Comparison of ENCODE assay signal across 9 mouse cellular contexts in genomic region chr1:132233566-132233965, GRCm38 (mm10). TPM values are rescaled to one million over a fixed set of nuclear protein-coding genes. Genes with fewer than 3 reads are reported as not detected.
DNase-seq lines count a peak whose midpoint lies in the region; ATAC-seq and TF ChIP-seq lines count a peak whose summit lies in the region.
"Had no signal": no experiment of that assay in that cellular context is flagged by ENCODE, and none has a peak within 500 bp of the region (broad histone marks: within the 10 kb centered on the region; RNA-seq: fewer than 3 reads in every experiment).

No protein-coding gene starts in this region.

- TF ChIP-seq EP300 in liver, postnatal 0 days (IDR thresholded peaks at IDR 0.05; ENCODE audit: low read depth): no peak

- H3K4me1 ChIP-seq in cerebellum, adult 2 months (ENCODE audit: control insufficient read depth, insufficient read depth, low read length): no peaks in the 10 kb centered on the region
- no peaks in the 10 kb centered on the region for H3K4me1 ChIP-seq in liver, adult 2 months (ENCODE audit: control insufficient read depth, insufficient read depth, low read length)
- no peaks in the 10 kb centered on the region for H3K4me1 ChIP-seq in liver, embryonic 12.5 days
- H3K4me1 ChIP-seq in embryonic fibroblast, embryonic 13.5 days (ENCODE audit: control insufficient read depth, insufficient read depth, low read length): peaks cover 7% of the 10 kb centered on the region; the same call in 1 of the 2 replicates
- no peaks in the 10 kb centered on the region for H3K4me1 ChIP-seq in liver, postnatal 0 days (ENCODE audit: insufficient read depth)

- H3K36me3 ChIP-seq in liver, adult 2 months (ENCODE audit: control insufficient read depth, insufficient read depth, low read length): no peaks in the 10 kb centered on the region
- no peaks in the 10 kb centered on the region for H3K36me3 ChIP-seq in liver, embryonic 12.5 days
- no peaks in the 10 kb centered on the region for H3K36me3 ChIP-seq in liver, postnatal 0 days (replicated peaks; ENCODE audit: insufficient read depth, low read length)

- H3K4me3 ChIP-seq in cerebellum, adult 2 months (replicated peaks; ENCODE audit: insufficient read depth, low read depth, low read length): no peak overlapping the region
- H3K4me3 ChIP-seq in liver, adult 2 months (ENCODE audit: insufficient read depth, low read depth, low read length): no peak overlapping the region
- H3K4me3 ChIP-seq in liver, embryonic 12.5 days: no peak overlapping the region
- no peak overlapping the region for H3K4me3 ChIP-seq in embryonic fibroblast, embryonic 13.5 days (ENCODE audit: insufficient read depth, low read length)
- H3K4me3 ChIP-seq in liver, postnatal 0 days (ENCODE audit: low read depth, low read length): no peak overlapping the region

- no peak overlapping the region for H3K4me2 ChIP-seq in liver, embryonic 12.5 days
- no peak overlapping the region for H3K4me2 ChIP-seq in liver, postnatal 0 days (ENCODE audit: low read depth, low read length)

- peak; percentile 55; the same call in 1 of the 2 replicates for TF ChIP-seq CTCF in cerebellum, adult 2 months (IDR thresholded peaks at IDR 0.05; ENCODE audit: borderline replicate concordance, insufficient read depth, low read depth, low read length)
- TF ChIP-seq CTCF in liver, adult 2 months (IDR thresholded peaks at IDR 0.05; ENCODE audit: low read depth, low read length): peak; percentile 67
- peak; percentile 21; the same call in 1 of the 2 replicates for TF ChIP-seq CTCF in embryonic fibroblast, embryonic 13.5 days (IDR thresholded peaks at IDR 0.05; ENCODE audit: borderline replicate concordance, insufficient read depth, low read length)
- no peak for TF ChIP-seq CTCF in liver, postnatal 0 days (IDR thresholded peaks at IDR 0.05; ENCODE audit: low read depth)

- 37% methylated on average over 12 of the region's 12 CpGs for WGBS in cerebellum, adult 2 months
- 22% methylated on average over 12 of the region's 12 CpGs for WGBS in liver, adult 2 months
- 14% methylated on average over 12 of the region's 12 CpGs for WGBS in liver, embryonic 12.5 days (ENCODE audit: insufficient replicate concordance)
- WGBS in liver, postnatal 0 days (ENCODE audit: insufficient replicate concordance): 17% methylated on average over 12 of the region's 12 CpGs

- TF ChIP-seq POLR2A in cerebellum, adult 2 months (IDR thresholded peaks at IDR 0.05; ENCODE audit: borderline replicate concordance, insufficient read depth, low read length): no peak
- TF ChIP-seq POLR2A in liver, adult 2 months (IDR thresholded peaks at IDR 0.05; ENCODE audit: extremely low read depth, insufficient read depth, low read length): no peak
- no peak for TF ChIP-seq POLR2A in embryonic fibroblast, embryonic 13.5 days (IDR thresholded peaks at IDR 0.05; ENCODE audit: low read depth, low read length)

- no peak for ATAC-seq in liver, embryonic 12.5 days
- no peak for ATAC-seq in liver, postnatal 0 days

- peak; percentile 26 to 36 for DNase-seq in cerebellum, adult 2 months
- DNase-seq in cerebellum, adult 9-11 months: no peak
- DNase-seq in liver, adult 2 months (ENCODE audit: extremely low read depth, low read depth, low spot score): peak; percentile 19
- peak; percentile 54 for DNase-seq in liver, postnatal 0 days
- DNase-seq in testis, postnatal 14 days (ENCODE audit: low spot score): peak; percentile 46
- no peak for DNase-seq in left cerebral cortex, adult 18-20 months (ENCODE audit: low spot score in 2 of 2)

- no peak overlapping the region for H3K9ac ChIP-seq in liver, adult 2 months (ENCODE audit: low read depth, low read length)
- H3K9ac ChIP-seq in liver, embryonic 12.5 days: no peak overlapping the region
- H3K9ac ChIP-seq in liver, postnatal 0 days (replicated peaks): no peak overlapping the region

- no peaks in the 10 kb centered on the region for H3K9me3 ChIP-seq in liver, embryonic 12.5 days (replicated peaks)
- no peaks in the 10 kb centered on the region for H3K9me3 ChIP-seq in liver, postnatal 0 days (ENCODE audit: low read length)

- no peaks in the 10 kb centered on the region for H3K79me2 ChIP-seq in liver, adult 2 months (ENCODE audit: control insufficient read depth, insufficient read depth, low read length)

- no peak overlapping the region for H3K27ac ChIP-seq in cerebellum, adult 2 months (ENCODE audit: insufficient read depth, low read length)
- no peak overlapping the region for H3K27ac ChIP-seq in liver, adult 2 months (replicated peaks; ENCODE audit: insufficient read depth, low read depth, low read length)
- no peak overlapping the region for H3K27ac ChIP-seq in liver, embryonic 12.5 days
- H3K27ac ChIP-seq in embryonic fibroblast, embryonic 13.5 days (ENCODE audit: insufficient read depth, low read length): no peak overlapping the region
- H3K27ac ChIP-seq in liver, postnatal 0 days (ENCODE audit: low read depth): no peak overlapping the region

- no peaks in the 10 kb centered on the region for H3K27me3 ChIP-seq in cerebellum, adult 2 months (ENCODE audit: control insufficient read depth, insufficient read depth, low read length)
- peaks cover 2% of the 10 kb centered on the region; the same call in 1 of the 2 replicates for H3K27me3 ChIP-seq in liver, adult 2 months (ENCODE audit: control insufficient read depth, insufficient read depth, low read length)
- H3K27me3 ChIP-seq in liver, embryonic 12.5 days (replicated peaks): peaks cover 49% of the 10 kb centered on the region
- H3K27me3 ChIP-seq in liver, postnatal 0 days (ENCODE audit: insufficient read depth, low read length): 0 out of 2 replicates have a peak, but pooled peaks cover 9% of the 10 kb centered on the region

RNA-seq across cellular contexts. Expression of gene Gm10188, which starts 4.0 kb away (rescaled TPM):
- polyA plus RNA-seq in cerebellum, adult 2 months (2012; rRNA removed): not detected in 2 replicates
- not detected in 2 replicates for total RNA-seq in liver, adult 2 months (2014; rRNA removed)
- polyA plus RNA-seq in liver, adult 2 months (2012; rRNA removed): not detected in 2 replicates
- not detected in 2 replicates for polyA plus RNA-seq in liver, embryonic 12.5 days (2016; fragmentation: Nextera tagmentation; extraction: Ambion mirVana)
- polyA plus RNA-seq in embryonic fibroblast, embryonic 13.5 days (2011; ENCODE audit: insufficient read length, low read depth, missing spikeins): not detected in 2 replicates
- polyA plus RNA-seq in liver, postnatal 0 days (2015; fragmentation: Nextera tagmentation; extraction: Ambion mirVana): not detected in 2 replicates
- not detected for total RNA-seq in left cerebral cortex, adult 18-20 months (2021)
- polyA plus RNA-seq: gonadal fat pad, adult 2 months had no signal

RNA-seq across cellular contexts. Expression of gene AC124108.1, which starts 42.3 kb away (rescaled TPM):
- polyA plus RNA-seq in cerebellum, adult 2 months (2012; rRNA removed): 3.2 and 3.6 TPM in 2 replicates
- total RNA-seq in liver, adult 2 months (2014; rRNA removed): not detected in 2 replicates
- not detected in 2 replicates for polyA plus RNA-seq in liver, adult 2 months (2012; rRNA removed)
- not detected in 2 replicates for polyA plus RNA-seq in liver, embryonic 12.5 days (2016; fragmentation: Nextera tagmentation; extraction: Ambion mirVana)
- polyA plus RNA-seq in embryonic fibroblast, embryonic 13.5 days (2011; ENCODE audit: insufficient read length, low read depth, missing spikeins): not detected in 2 replicates
- polyA plus RNA-seq in liver, postnatal 0 days (2015; fragmentation: Nextera tagmentation; extraction: Ambion mirVana): not detected in 2 replicates
- total RNA-seq in left cerebral cortex, adult 18-20 months (2021): 1 to 10 TPM; 3.4 to 5.2 TPM

RNA-seq across cellular contexts. Expression of gene Lemd1, which starts 42.3 kb away (rescaled TPM):
- polyA plus RNA-seq in cerebellum, adult 2 months (2012; rRNA removed): 7.1 and 7.6 TPM in 2 replicates
- not detected in 2 replicates for total RNA-seq in liver, adult 2 months (2014; rRNA removed)
- not detected in 2 replicates for polyA plus RNA-seq in liver, adult 2 months (2012; rRNA removed)
- polyA plus RNA-seq in liver, embryonic 12.5 days (2016; fragmentation: Nextera tagmentation; extraction: Ambion mirVana): not detected in 2 replicates
- polyA plus RNA-seq in embryonic fibroblast, embryonic 13.5 days (2011; ENCODE audit: insufficient read length, low read depth, missing spikeins): not detected in 2 replicates
- not detected in 2 replicates for polyA plus RNA-seq in liver, postnatal 0 days (2015; fragmentation: Nextera tagmentation; extraction: Ambion mirVana)
- total RNA-seq in left cerebral cortex, adult 18-20 months (2021): 1 to 10 TPM; 4.8 to 7.6 TPM

Comparison
In these comparisons a context has a peak if more than half of its experiments do, and no peak if none do; other contexts are left out.
1. DNase-seq: peak in cerebellum, adult 2 months (2 of 2), liver, adult 2 months (single experiment), liver, postnatal 0 days (single experiment) and testis, postnatal 14 days (single experiment); none in cerebellum, adult 9-11 months (single experiment) and left cerebral cortex, adult 18-20 months (0 of 2).